Mouse (Mus musculus): ENCODE data around the gene Epb41l2.

DNA sequence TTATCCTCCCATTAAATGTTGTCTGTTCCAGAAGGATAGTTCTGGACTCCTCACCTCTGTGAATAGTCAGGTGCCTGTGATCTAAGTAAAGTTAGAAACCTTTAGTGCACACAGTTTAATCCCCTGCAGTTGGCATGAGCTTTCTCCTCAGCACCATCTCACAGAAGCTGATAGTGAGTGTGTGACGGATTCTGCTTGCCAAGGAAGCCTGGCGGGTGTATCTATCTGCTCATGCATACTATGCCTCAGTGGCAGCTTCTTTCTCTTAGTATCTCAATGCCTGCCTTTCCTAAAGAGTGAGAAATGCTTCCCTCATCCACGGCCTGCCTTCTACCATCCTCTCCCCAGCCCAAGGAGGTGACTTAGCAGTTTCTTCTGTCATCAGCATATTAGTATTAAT, 103.1 kb downstream of the Epb41l2 start:
- TF ChIP-seq CTCF (IDR thresholded peaks at IDR 0.05; ENCODE audit: insufficient read depth, low read depth, low read length) (no peak), POLR2A (IDR thresholded peaks at IDR 0.05; ENCODE audit: insufficient read depth, low read depth, low read length) (no peak)

Data from olfactory bulb, adult 2 months (tissue).